Mouse (Mus musculus): ENCODE results near the gene Abhd4.

DNA sequence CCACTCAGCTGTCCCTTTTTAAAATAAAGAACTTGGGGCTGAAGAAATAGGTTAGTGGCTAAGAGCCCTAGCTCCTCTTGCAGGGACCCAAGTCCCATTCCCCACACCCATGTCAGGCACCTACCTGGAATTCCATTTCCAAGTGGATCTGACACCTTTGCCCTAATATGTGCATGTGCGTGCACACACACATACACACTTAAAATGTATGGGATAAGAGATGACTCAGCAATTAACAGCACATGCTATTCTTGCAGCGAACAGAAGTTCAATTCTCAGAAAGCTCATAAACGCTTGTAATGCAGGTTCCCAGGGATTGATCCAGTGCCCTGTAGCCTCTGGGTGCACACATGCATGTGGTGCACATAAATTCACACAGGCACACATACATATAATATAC, 15.6 kb downstream of the Abhd4 start:
- TF ChIP-seq CTCF (IDR thresholded peaks at IDR 0.05) (no peak), EP300 (IDR thresholded peaks at IDR 0.05) (no peak)
